Mouse (Mus musculus) CH12.LX (cell line): ENCODE results near the gene Ank. TPM values are rescaled to one million over a fixed set of nuclear protein-coding genes. Genes with fewer than 3 reads are reported as not detected.

ENCODE experiments used
- DNase-seq: peaks from one replicate; pipeline ENCODE4 v3.0.0-alpha.2; 2013; ENCODE audit errors: extremely low read depth
- H3K27ac ChIP-seq: 2 replicates; pipeline ENCODE4 v1.5.1; 2012; ENCODE audit warnings: low read depth, mild to moderate bottlenecking, control low read depth, moderate library complexity; ENCODE audit not compliant: insufficient read depth
- H3K27me3 ChIP-seq: replicated peaks from 2 replicates; pipeline ENCODE3; 2012; ENCODE audit warnings: inconsistent platforms
- H3K36me3 ChIP-seq, 2 experiments: replicated peaks in 1 of 2; 2 replicates each; pipeline versions ENCODE3 to v1.6.1; 2012; ENCODE audit warnings: inconsistent platforms in 1 of 2, low read length in 1 of 2, mild to moderate bottlenecking in 1 of 2, mixed read lengths in 1 of 2, moderate library complexity in 1 of 2; ENCODE audit not compliant: control insufficient read depth in 1 of 2, insufficient read depth in 1 of 2
- H3K4me1 ChIP-seq, 2 experiments: 2 replicates each; pipeline ENCODE4 v1.6.1; 2012; ENCODE audit warnings: inconsistent platforms in 1 of 2, moderate library complexity in 1 of 2; ENCODE audit not compliant: insufficient read depth in 2 of 2, control insufficient read depth in 1 of 2
- H3K4me2 ChIP-seq: 2 replicates; pipeline ENCODE4 v1.6.1; 2012; ENCODE audit warnings: low read depth, mild to moderate bottlenecking, control low read depth; ENCODE audit not compliant: poor library complexity, insufficient read depth, severe bottlenecking
- H3K4me3 ChIP-seq, 3 experiments: fragments of 150-350 bp in 1 of 3; sonication (generic) in 1 of 3; replicated peaks in 1 of 3; 2 replicates each; pipeline versions ENCODE3 to v1.5.1; 2011 to 2012; ENCODE audit warnings: low read depth in 2 of 3, low read length in 2 of 3, mild to moderate bottlenecking in 2 of 3, moderate library complexity in 2 of 3, control low read depth in 1 of 3, improper control_type of control experiment in 1 of 3, inconsistent platforms in 1 of 3, mixed read lengths in 1 of 3; ENCODE audit not compliant: poor library complexity in 1 of 3
- H3K79me2 ChIP-seq: replicated peaks from 2 replicates; pipeline ENCODE4 v1.6.1; 2012; ENCODE audit warnings: mild to moderate bottlenecking, moderate library complexity; ENCODE audit not compliant: control insufficient read depth, poor library complexity, insufficient read depth, severe bottlenecking; ENCODE audit errors: extremely low read depth
- H3K9ac ChIP-seq: 2 replicates; pipeline ENCODE4 v1.6.1; 2012; ENCODE audit warnings: low read depth, mild to moderate bottlenecking, control low read depth, moderate library complexity; ENCODE audit not compliant: insufficient read depth
- H3K9me3 ChIP-seq: replicated peaks from 2 replicates; pipeline ENCODE3; 2012; ENCODE audit warnings: low read length, inconsistent platforms, mixed read lengths
- CHD1 ChIP-seq: IDR thresholded peaks from 2 replicates; pipeline ENCODE4 v1.6.1; 2012; ENCODE audit warnings: low read depth, low read length, improper control_type of control experiment, inconsistent platforms
- E2F4 ChIP-seq: IDR thresholded peaks from 2 replicates; pipeline ENCODE4 v1.6.1; 2011; ENCODE audit warnings: low read depth, low read length, improper control_type of control experiment; ENCODE audit not compliant: insufficient replicate concordance
- ELF1 ChIP-seq: IDR thresholded peaks from 2 replicates; pipeline ENCODE4 v1.6.1; 2014; ENCODE audit warnings: low read depth, mild to moderate bottlenecking, inconsistent platforms, low read length, improper control_type of control experiment
- EP300 ChIP-seq: IDR thresholded peaks from 2 replicates; pipeline ENCODE4 v1.6.1; 2011; ENCODE audit warnings: low read length, improper control_type of control experiment
- ETS1 ChIP-seq: conservative IDR thresholded peaks from 2 replicates; pipeline ENCODE4 v1.6.1; 2012; ENCODE audit warnings: low read depth, mild to moderate bottlenecking, inconsistent platforms, low read length, improper control_type of control experiment, moderate library complexity
- GABPA ChIP-seq: IDR thresholded peaks from 2 replicates; pipeline ENCODE4 v1.6.1; 2012; ENCODE audit warnings: low read depth, low read length, improper control_type of control experiment, inconsistent platforms; ENCODE audit not compliant: insufficient replicate concordance
- IRF4 ChIP-seq: IDR thresholded peaks from 2 replicates; pipeline ENCODE4 v1.6.1; 2014; ENCODE audit warnings: low read depth, mild to moderate bottlenecking, inconsistent platforms, low read length, improper control_type of control experiment
- JUN ChIP-seq: IDR thresholded peaks from 2 replicates; pipeline ENCODE4 v1.6.1; 2011; ENCODE audit warnings: low read depth, mild to moderate bottlenecking, low read length, improper control_type of control experiment, moderate library complexity; ENCODE audit not compliant: insufficient read depth
- MAFK ChIP-seq: IDR thresholded peaks from 2 replicates; pipeline ENCODE4 v1.6.1; 2011; ENCODE audit warnings: low read length, improper control_type of control experiment; ENCODE audit not compliant: insufficient replicate concordance
- MAX ChIP-seq: IDR thresholded peaks from 2 replicates; pipeline ENCODE4 v1.6.1; 2011; ENCODE audit warnings: low read length, improper control_type of control experiment
- MYC ChIP-seq: IDR thresholded peaks from 2 replicates; pipeline ENCODE4 v1.6.1; 2011; ENCODE audit warnings: low read depth, mild to moderate bottlenecking, improper control_type of control experiment, low read length
- NRF1 ChIP-seq: IDR thresholded peaks from 2 replicates; pipeline ENCODE4 v1.6.1; 2014; ENCODE audit warnings: low read depth, mild to moderate bottlenecking, inconsistent platforms, low read length, improper control_type of control experiment, moderate library complexity
- PAX5 ChIP-seq: IDR thresholded peaks from 2 replicates; pipeline ENCODE4 v1.6.1; 2012; ENCODE audit warnings: low read length, inconsistent platforms, mixed read lengths
- POLR2A ChIP-seq: IDR thresholded peaks from 2 replicates; pipeline ENCODE4 v1.6.1; 2011; ENCODE audit warnings: low read depth, mild to moderate bottlenecking, improper control_type of control experiment, low read length
- SIN3A ChIP-seq: IDR thresholded peaks from 2 replicates; pipeline ENCODE4 v1.6.1; 2012; ENCODE audit warnings: low read length, improper control_type of control experiment, inconsistent platforms
- TBP ChIP-seq: conservative IDR thresholded peaks from 2 replicates; pipeline ENCODE4 v1.6.1; 2011; ENCODE audit warnings: low read depth, low read length, improper control_type of control experiment
- TCF12 ChIP-seq: IDR thresholded peaks from 2 replicates; pipeline ENCODE4 v1.6.1; 2014; ENCODE audit warnings: low read depth, mild to moderate bottlenecking, inconsistent platforms, low read length, improper control_type of control experiment
- USF1 ChIP-seq: IDR thresholded peaks from 2 replicates; pipeline ENCODE4 v1.6.1; 2014; ENCODE audit warnings: low read depth, mild to moderate bottlenecking, inconsistent platforms, low read length, improper control_type of control experiment
- USF2 ChIP-seq: conservative IDR thresholded peaks from 2 replicates; pipeline ENCODE4 v1.6.1; 2011; ENCODE audit warnings: low read depth, low read length, improper control_type of control experiment
- ZMIZ1 ChIP-seq: IDR thresholded peaks from 2 replicates; pipeline ENCODE4 v1.6.1; 2012; ENCODE audit warnings: low read depth, mild to moderate bottlenecking, inconsistent platforms, low read length, improper control_type of control experiment
- dilution Hi-C: fragments of 300-500 bp; cut with MboI; formaldehyde crosslinking; loops from 2 replicates; pipeline ENCODE4 v1.14.3; 2020; ENCODE audit warnings: low sequenced_read_pairs; ENCODE audit not compliant: extremely low pct_unique_long_range_greater_than_20kb, extremely low pct_ligation_motif_present
- in situ Hi-C: fragments of 300-500 bp; cut with MboI; formaldehyde crosslinking; loops from 3 replicates; pipeline ENCODE4 v1.14.3; 2019; ENCODE audit warnings: low sequenced_read_pairs, low pct_ligation_motif_present, low pct_unique_long_range_greater_than_20kb, mixed read lengths
- polyA plus RNA-seq: library from polyadenylated mRNA; unstranded; fragments of >175 nt; gene quantifications from 2 replicates; pipeline ENCODE4 v1.2.1, GENCODE M21; 2012; ENCODE audit warnings: low read depth; ENCODE audit not compliant: insufficient read length
- total RNA-seq, 2 experiments: library from RNA; depleted of rRNA; stranded (reverse); fragments of 300-350 nt in 1 of 2; fragments of >200 nt in 1 of 2; gene quantifications; 2 replicates each; pipeline ENCODE4 v1.2.3; 2012 to 2014

The Ank gene
- total and polyA plus RNA-seq, 3 experiments = 4.6 to 12.4 (median 8.6) TPM

- DNase-seq = no peak
- Histone ChIP-seq H3K27me3 (no peaks in the 10 kb centered on the region), H3K4me1 (peaks cover 0 to 7% of the 10 kb centered on the region in 2 experiments; a peak in 2 of 4 replicates), H3K36me3 (peaks cover 0 to 4% of the 10 kb centered on the region in 2 experiments), H3K4me3 (no peak overlapping the region), H3K4me2 (no peak overlapping the region), H3K79me2 (no peaks in the 10 kb centered on the region), H3K9me3 (no peaks in the 10 kb centered on the region), H3K27ac (no peak overlapping the region), H3K9ac (no peak overlapping the region)
- dilution Hi-C loops = no loop called here
- TF ChIP-seq ZMIZ1 (no peak), NRF1 (no peak), USF2 (no peak), ETS1 (no peak), MAFK (no peak), TCF12 (no peak), GABPA (no peak), TBP (no peak), ELF1 (no peak), POLR2A (no peak), SIN3A (no peak), MAX (no peak), E2F4 (no peak), JUN (no peak), CHD1 (no peak), MYC (no peak), IRF4 (no peak), EP300 (no peak), USF1 (no peak)
- in situ Hi-C loops = no loop called here
These were observed 40.6 kb downstream of the Ank start for GRCm38 (mm10) chr15:27506893-27507596.

DNA sequence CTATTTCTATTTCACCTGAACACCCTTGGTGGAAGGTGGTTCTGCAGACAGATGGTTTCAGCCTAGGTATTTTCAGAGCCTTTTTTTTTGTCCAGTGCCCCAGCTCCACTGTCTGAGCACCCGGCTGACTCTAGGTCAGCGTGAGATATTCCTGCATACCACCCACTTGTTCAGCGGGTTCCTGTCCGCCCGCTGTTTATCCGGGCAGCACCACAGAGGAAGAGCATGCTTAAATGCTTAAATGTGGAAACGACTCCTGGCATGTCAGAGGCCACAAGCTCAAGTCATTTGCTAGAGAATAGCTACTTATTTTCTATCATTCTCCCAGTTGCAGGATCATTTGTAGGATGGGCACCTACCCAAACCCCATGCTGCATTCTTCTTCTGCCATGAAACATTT is 41.7 kb downstream of the Ank start:
- no peaks in the 10 kb centered on the region for H3K79me2 ChIP-seq
- DNase-seq = no peak
- in situ Hi-C loops = no loop called here
- no peak overlapping the region for H3K4me2 ChIP-seq
- dilution Hi-C loops = no loop called here
- H3K9ac ChIP-seq = no peak overlapping the region
- no peak for TF ChIP-seq PAX5
- no peaks in the 10 kb centered on the region for H3K27me3 ChIP-seq
- H3K4me3 ChIP-seq = no peak overlapping the region
- peaks cover 0 to 4% of the 10 kb centered on the region in 2 experiments for H3K36me3 ChIP-seq
- H3K9me3 ChIP-seq = no peaks in the 10 kb centered on the region
- no peak overlapping the region for H3K27ac ChIP-seq
- peaks cover 0 to 7% of the 10 kb centered on the region in 2 experiments; a peak in 2 of 4 replicates for H3K4me1 ChIP-seq
